Comparison of ENCODE assay signal across 12 mouse cellular contexts in genomic region chr6:108630701-108631100, GRCm38 (mm10). TPM values are rescaled to one million over a fixed set of nuclear protein-coding genes. Genes with fewer than 3 reads are reported as not detected.
DNase-seq lines count a peak whose midpoint lies in the region; ATAC-seq and TF ChIP-seq lines count a peak whose summit lies in the region.
"Had no signal": no experiment of that assay in that cellular context is flagged by ENCODE, and none has a peak within 500 bp of the region (broad histone marks: within the 10 kb centered on the region; RNA-seq: fewer than 3 reads in every experiment).

No protein-coding gene starts in this region.

- no peak overlapping the region for H3K9ac ChIP-seq in liver, embryonic 14.5 days (replicated peaks)
- no peak overlapping the region for H3K9ac ChIP-seq in liver, embryonic 12.5 days

- no peak for ATAC-seq in liver, embryonic 14.5 days (ENCODE audit: insufficient read depth)
- no peak for ATAC-seq in liver, embryonic 12.5 days
- peak; percentile 90 to 97 for ATAC-seq in hematopoietic stem cell, adult 5-6 weeks (replicated peaks in 1 of 2; ENCODE audit: insufficient read depth in 1 of 2, low FRiP score in 2 of 2, low TSS enrichment in 1 of 2, low read depth in 1 of 2, poor library complexity in 2 of 2, severe bottlenecking in 2 of 2)
- ATAC-seq in neutrophil, adult 5-6 weeks (ENCODE audit: extremely low read depth, insufficient number of reproducible peaks, low FRiP score, poor library complexity, severe bottlenecking), result peak; percentile 96

- H3K27ac ChIP-seq in liver, embryonic 14.5 days, result no peak overlapping the region
- H3K27ac ChIP-seq in liver, embryonic 12.5 days, result no peak overlapping the region
- H3K27ac ChIP-seq: gastrocnemius, adult 2 months; stomach, postnatal 0 days had no signal

- no peaks in the 10 kb centered on the region for H3K27me3 ChIP-seq in liver, embryonic 14.5 days (ENCODE audit: control insufficient read depth, insufficient read depth, low read length)
- H3K27me3 ChIP-seq in liver, embryonic 12.5 days (replicated peaks), result no peaks in the 10 kb centered on the region

- peak in 2 of 3 experiments; percentile 6 to 19 for DNase-seq in liver, embryonic 14.5 days (ENCODE audit: low read depth in 3 of 3, low spot score in 3 of 3)
- peak; percentile 28 for DNase-seq in thymus, postnatal 14 days
- no peak for DNase-seq in kidney, adult 11 months
- no peak for DNase-seq in testis, postnatal 10 days (ENCODE audit: low spot score)
- no peak for DNase-seq in frontal cortex, postnatal 36 days (ENCODE audit: low spot score in 2 of 2)
- DNase-seq: cerebellum, postnatal 10 days; gastrocnemius, adult 2 months; kidney, postnatal 4 days had no signal

- no peaks in the 10 kb centered on the region for H3K4me1 ChIP-seq in liver, embryonic 14.5 days (replicated peaks; ENCODE audit: control insufficient read depth in 2 of 2, insufficient read depth in 2 of 2, low read length in 1 of 2)
- H3K4me1 ChIP-seq in liver, embryonic 12.5 days, result no peaks in the 10 kb centered on the region

- no peaks in the 10 kb centered on the region for H3K9me3 ChIP-seq in liver, embryonic 14.5 days (ENCODE audit: control insufficient read depth, low read length)
- no peaks in the 10 kb centered on the region for H3K9me3 ChIP-seq in liver, embryonic 12.5 days (replicated peaks)

- no peaks in the 10 kb centered on the region for H3K36me3 ChIP-seq in liver, embryonic 14.5 days (replicated peaks; ENCODE audit: control insufficient read depth, insufficient read depth, low read depth)
- no peaks in the 10 kb centered on the region for H3K36me3 ChIP-seq in liver, embryonic 12.5 days

- no peak for TF ChIP-seq EP300 in liver, embryonic 14.5 days (IDR thresholded peaks at IDR 0.05; ENCODE audit: low read depth)

- no peak for TF ChIP-seq CTCF in liver, embryonic 14.5 days (IDR thresholded peaks at IDR 0.05; ENCODE audit: low read depth)

- H3K4me2 ChIP-seq in liver, embryonic 14.5 days (ENCODE audit: low read depth), result no peak overlapping the region
- H3K4me2 ChIP-seq in liver, embryonic 12.5 days, result no peak overlapping the region

- H3K4me3 ChIP-seq in liver, embryonic 14.5 days (ENCODE audit: insufficient read depth in 1 of 2, low read depth in 2 of 2, low read length in 2 of 2), result no peak overlapping the region
- H3K4me3 ChIP-seq in liver, embryonic 12.5 days, result no peak overlapping the region
- H3K4me3 ChIP-seq: gastrocnemius, adult 2 months had no signal

RNA-seq across cellular contexts. Expression of gene Bhlhe40, which starts 29.7 kb away (rescaled TPM):
- polyA plus RNA-seq in liver, embryonic 14.5 days (2012; rRNA removed), result 2.1 and 2.3 TPM in 2 replicates
- 5.2 and 5.3 TPM in 2 replicates for polyA plus RNA-seq in liver, embryonic 14.5 days (2014; fragmentation: Nextera tagmentation; extraction: Ambion mirVana)
- polyA plus RNA-seq in liver, embryonic 12.5 days (2016; fragmentation: Nextera tagmentation; extraction: Ambion mirVana), result 4.0 and 6.1 TPM in 2 replicates
- total RNA-seq in hematopoietic stem cell, adult 5-6 weeks (2017), result 21.6 and 29.8 TPM in 2 replicates
- 13.4 and 14.2 TPM in 2 replicates for total RNA-seq in neutrophil, adult 5-6 weeks (2017)

Comparison
In these comparisons a context has a peak if more than half of its experiments do, and no peak if none do; other contexts are left out.
1. ATAC-seq: peak in hematopoietic stem cell, adult 5-6 weeks (2 of 2) and neutrophil, adult 5-6 weeks (single experiment); none in liver, embryonic 14.5 days (single experiment) and liver, embryonic 12.5 days (single experiment).
2. DNase-seq: peak in liver, embryonic 14.5 days (2 of 3) and thymus, postnatal 14 days (single experiment); none in kidney, adult 11 months (single experiment), testis, postnatal 10 days (single experiment) and frontal cortex, postnatal 36 days (0 of 2).